Mouse (Mus musculus) heart, embryonic 13.5 days (tissue): ENCODE measurements around the gene Mbl2. TPM values are rescaled to one million over a fixed set of nuclear protein-coding genes. Genes with fewer than 3 reads are reported as not detected.
"Not testable (repeated sequence)": the region's sequence is repeated elsewhere in the genome, so short reads cannot be mapped to it uniquely, and the experiment has no call there.

Experiments
- ATAC-seq: fragments of 200-750 bp; cut with Nextera tagmentation; 2 replicates; pipeline ENCODE4 v1.8.0; 2017; ENCODE audit warnings: moderate TSS enrichment; ENCODE audit not compliant: insufficient number of reproducible peaks, low FRiP score, low TSS enrichment; ENCODE audit errors: extremely low read depth
- H3K27ac ChIP-seq: fragments of 300-500 bp; sonication (generic); replicated peaks from 2 replicates; pipeline ENCODE4 v1.5.1; 2015; ENCODE audit warnings: moderate library complexity, mild to moderate bottlenecking, inconsistent platforms
- H3K27me3 ChIP-seq: fragments of 300-500 bp; sonication (generic); replicated peaks from 2 replicates; pipeline ENCODE4 v1.6.1; 2015; ENCODE audit warnings: mild to moderate bottlenecking, inconsistent platforms
- H3K36me3 ChIP-seq: fragments of 300-500 bp; sonication (generic); 2 replicates; pipeline ENCODE4 v1.6.1; 2015; ENCODE audit warnings: mild to moderate bottlenecking, inconsistent platforms
- H3K4me1 ChIP-seq: fragments of 300-500 bp; sonication (generic); 2 replicates; pipeline ENCODE4 v1.6.1; 2015; ENCODE audit warnings: inconsistent platforms
- H3K4me2 ChIP-seq: fragments of 300-500 bp; sonication (generic); 2 replicates; pipeline ENCODE4 v1.6.1; 2015; ENCODE audit warnings: inconsistent platforms, mild to moderate bottlenecking, moderate library complexity
- H3K4me3 ChIP-seq: fragments of 300-500 bp; sonication (generic); 2 replicates; pipeline ENCODE4 v1.5.1; 2015; ENCODE audit warnings: moderate library complexity, mild to moderate bottlenecking, inconsistent platforms
- H3K9ac ChIP-seq: fragments of 300-500 bp; sonication (generic); 2 replicates; pipeline ENCODE4 v1.6.1; 2015; ENCODE audit warnings: inconsistent platforms, mild to moderate bottlenecking, moderate library complexity
- H3K9me3 ChIP-seq: fragments of 300-500 bp; sonication (generic); 2 replicates; pipeline ENCODE4 v1.6.1; 2016; ENCODE audit warnings: inconsistent platforms
- WGBS: fragments of 180-500 bp; shearing (Covaris S2); methylation state at CpG from one replicate; pipeline ENCODE4 v1.1.7; 2015; ENCODE audit warnings: mixed read lengths; 5-methylcytosine and 5-hydroxymethylcytosine counted together
- polyA plus RNA-seq: library from polyadenylated mRNA; unstranded; fragments of >200 nt; fragmentation: Nextera tagmentation; extraction: Ambion mirVana; gene quantifications from 2 replicates; pipeline ENCODE4 v1.2.1, GENCODE M21; 2015

Mbl2 gene
- not detected in 2 replicates for polyA plus RNA-seq

DNA sequence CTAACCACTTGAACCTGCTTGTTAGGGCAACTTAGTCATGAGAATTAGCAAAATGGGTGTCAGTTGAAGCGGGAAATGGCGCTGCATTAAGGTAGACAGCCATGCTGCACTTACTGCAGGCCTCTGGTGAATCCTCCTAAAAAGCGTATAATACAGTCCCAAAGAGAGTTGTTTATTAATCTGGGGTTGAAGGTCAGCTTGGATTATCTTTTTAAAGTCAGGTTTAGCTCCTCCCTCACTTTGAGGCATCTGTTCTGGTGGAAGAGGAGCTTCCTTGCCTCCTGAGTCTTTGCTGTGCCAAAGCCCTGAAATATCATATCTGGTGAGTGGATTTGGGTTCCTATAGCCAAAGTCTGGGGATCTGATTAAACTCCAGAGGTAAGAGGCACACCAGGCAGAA is at the start of gene Mbl2:
Mbl2 (plus strand) TSS at position 252 of the 400 bp plus-strand sequence.
- H3K4me1 ChIP-seq = no peaks in the 10 kb centered on the region
- no peak within 1 kb of the TSS for H3K4me3 ChIP-seq
- no peaks in the 10 kb centered on the region for H3K27me3 ChIP-seq
- ATAC-seq = no peak
- no peak within 1 kb of the TSS for H3K27ac ChIP-seq
- no peaks in the 10 kb centered on the region for H3K36me3 ChIP-seq
- H3K9ac ChIP-seq = no peak within 1 kb of the TSS
- no peaks in the 10 kb centered on the region for H3K9me3 ChIP-seq
- 83% methylated on average over 3 of the region's 3 CpGs for WGBS
- H3K4me2 ChIP-seq = no peak within 1 kb of the TSS

DNA sequence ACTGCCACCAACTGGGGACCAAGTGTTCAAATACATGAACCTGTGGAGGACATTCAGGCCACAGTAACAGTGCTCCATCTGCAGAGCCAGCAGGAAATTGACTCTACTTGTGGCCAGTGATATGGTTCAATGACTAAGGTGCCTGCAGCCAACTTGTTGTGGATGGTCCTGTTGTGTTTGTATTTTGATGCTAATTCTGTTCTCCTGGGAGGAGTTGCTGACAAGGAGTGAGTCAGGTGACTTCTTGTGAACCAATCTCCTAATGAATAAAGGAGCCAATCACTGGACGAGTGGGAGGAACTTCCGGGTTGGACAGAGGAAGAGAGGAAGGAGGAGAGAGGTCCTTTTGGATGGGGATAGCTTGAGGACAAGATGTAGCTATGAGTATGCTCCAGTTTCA is 47.2 kb upstream of the Mbl2 start:
- H3K9me3 ChIP-seq = peaks cover 18% of the 10 kb centered on the region
- no peaks in the 10 kb centered on the region for H3K4me1 ChIP-seq
- no peak overlapping the region for H3K4me2 ChIP-seq
- 63% methylated on average over 2 of the region's 2 CpGs for WGBS
- no peak overlapping the region for H3K27ac ChIP-seq
- no peak for ATAC-seq
- H3K9ac ChIP-seq = no peak overlapping the region
- H3K36me3 ChIP-seq = no peaks in the 10 kb centered on the region
- no peak overlapping the region for H3K4me3 ChIP-seq
- no peaks in the 10 kb centered on the region for H3K27me3 ChIP-seq

DNA sequence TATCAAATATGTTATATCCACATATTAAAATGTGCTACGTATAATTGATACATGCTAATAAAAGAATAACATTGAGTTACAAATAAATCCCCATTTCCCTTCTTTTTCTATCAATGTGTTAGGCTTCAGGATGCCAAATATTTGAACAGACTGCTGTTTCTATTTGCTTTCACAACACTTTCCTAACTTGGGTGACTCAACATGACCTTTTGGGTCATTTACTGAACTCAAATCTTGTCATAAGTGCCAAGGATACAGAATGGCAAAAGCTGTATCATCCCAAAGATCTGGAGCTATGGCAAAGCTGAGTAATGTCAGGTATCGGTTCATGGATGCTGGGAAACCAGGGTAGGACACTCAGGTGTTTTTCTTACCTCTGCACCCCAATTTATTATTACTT is 45.5 kb upstream of the Mbl2 start:
- 81% methylated on average over 2 of the region's 2 CpGs for WGBS
- no peak overlapping the region for H3K9ac ChIP-seq

DNA sequence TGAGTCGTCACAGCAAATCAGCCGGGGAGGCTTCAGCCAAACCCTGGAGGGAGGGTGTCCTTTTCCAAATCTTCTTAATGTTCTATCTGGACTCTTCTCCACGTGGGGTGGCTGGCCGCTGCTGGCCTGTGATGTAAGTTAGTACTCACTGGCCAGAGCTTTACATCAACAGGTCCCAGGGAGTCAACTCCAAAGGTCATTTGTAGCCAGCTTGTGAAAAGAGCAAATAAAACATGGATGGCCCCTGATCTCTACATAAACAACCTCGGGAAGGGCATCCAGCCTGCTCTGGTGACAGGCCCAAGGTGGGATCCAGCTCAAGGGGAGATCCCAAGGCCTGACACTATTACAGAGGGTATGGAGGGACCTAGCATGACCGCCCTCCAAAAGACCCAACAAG is 37.7 kb upstream of the Mbl2 start:
- 78% methylated on average over 6 of the region's 6 CpGs for WGBS
- H3K4me2 ChIP-seq = no peak overlapping the region
- peaks cover 3% of the 10 kb centered on the region; the same call in 1 of the 2 replicates for H3K9me3 ChIP-seq
- H3K27me3 ChIP-seq = no peaks in the 10 kb centered on the region
- H3K36me3 ChIP-seq = no peaks in the 10 kb centered on the region
- no peaks in the 10 kb centered on the region for H3K4me1 ChIP-seq
- H3K27ac ChIP-seq = no peak overlapping the region
- no peak overlapping the region for H3K9ac ChIP-seq
- ATAC-seq = no peak
- no peak overlapping the region for H3K4me3 ChIP-seq

More for the DNA sequence above, 45.5 kb upstream of the Mbl2 start:
- H3K4me2 ChIP-seq = no peak overlapping the region
- no peak overlapping the region for H3K27ac ChIP-seq
- no peaks in the 10 kb centered on the region for H3K27me3 ChIP-seq
- H3K36me3 ChIP-seq = no peaks in the 10 kb centered on the region
- no peak for ATAC-seq
- peaks cover 18% of the 10 kb centered on the region for H3K9me3 ChIP-seq
- no peak overlapping the region for H3K4me3 ChIP-seq
- no peaks in the 10 kb centered on the region for H3K4me1 ChIP-seq

- H3K27ac ChIP-seq = no peak overlapping the region
- ATAC-seq = no peak
- 0 out of 2 replicates have a peak overlapping the region, but pooled peaks have one; percentile 14 for H3K9ac ChIP-seq
- no peaks in the 10 kb centered on the region for H3K36me3 ChIP-seq
- peak overlapping the region; percentile 20; the same call in 1 of the 2 replicates for H3K4me2 ChIP-seq
- no peaks in the 10 kb centered on the region for H3K27me3 ChIP-seq
- H3K9me3 ChIP-seq = no peaks in the 10 kb centered on the region
- peaks cover 16% of the 10 kb centered on the region for H3K4me1 ChIP-seq
- no peak overlapping the region for H3K4me3 ChIP-seq
- WGBS = 33% methylated on average over 7 of the region's 7 CpGs
Observed at GRCm38 (mm10) chr19:30202177-30202576, 30.6 kb upstream of the Mbl2 start.

GRCm38 (mm10) chr19:30205159-30205816 is 27.5 kb upstream of the Mbl2 start:
- WGBS = 19% methylated on average over 12 of the region's 12 CpGs
- ATAC-seq = no peak
- Histone ChIP-seq H3K4me2 (no peak overlapping the region), H3K27ac (no peak overlapping the region), H3K4me1 (peaks cover 15% of the 10 kb centered on the region), H3K9ac (0 out of 2 replicates have a peak overlapping the region, but pooled peaks have one; percentile 10), H3K9me3 (no peaks in the 10 kb centered on the region), H3K27me3 (no peaks in the 10 kb centered on the region), H3K36me3 (no peaks in the 10 kb centered on the region), H3K4me3 (no peak overlapping the region)

DNA sequence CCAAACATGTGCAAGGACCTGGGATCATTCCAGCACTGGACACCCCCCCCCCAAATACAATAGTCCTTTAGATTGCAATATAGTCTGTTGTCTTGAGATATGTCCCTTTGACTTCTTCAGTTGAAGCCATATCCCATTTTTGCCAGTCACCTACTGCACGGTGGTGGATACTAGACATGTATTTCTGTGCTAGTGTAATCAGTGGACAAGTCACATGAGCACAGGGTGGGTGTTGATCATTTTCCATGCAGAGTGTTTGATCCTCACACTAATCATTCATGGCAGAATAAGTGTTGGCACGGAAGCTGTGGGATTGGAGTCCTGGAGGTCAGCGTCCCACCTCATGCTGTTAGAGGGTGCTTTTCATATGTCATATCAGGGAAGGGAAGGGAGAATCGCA is 26.9 kb upstream of the Mbl2 start:
- Histone ChIP-seq H3K9me3 (no peaks in the 10 kb centered on the region), H3K4me3 (no peak overlapping the region), H3K27ac (no peak overlapping the region), H3K27me3 (no peaks in the 10 kb centered on the region), H3K36me3 (no peaks in the 10 kb centered on the region), H3K9ac (0 out of 2 replicates have a peak overlapping the region, but pooled peaks have one; percentile 10), H3K4me1 (peaks cover 10% of the 10 kb centered on the region), H3K4me2 (no peak overlapping the region)
- no peak for ATAC-seq
- 74% methylated on average over 4 of the region's 4 CpGs for WGBS

DNA sequence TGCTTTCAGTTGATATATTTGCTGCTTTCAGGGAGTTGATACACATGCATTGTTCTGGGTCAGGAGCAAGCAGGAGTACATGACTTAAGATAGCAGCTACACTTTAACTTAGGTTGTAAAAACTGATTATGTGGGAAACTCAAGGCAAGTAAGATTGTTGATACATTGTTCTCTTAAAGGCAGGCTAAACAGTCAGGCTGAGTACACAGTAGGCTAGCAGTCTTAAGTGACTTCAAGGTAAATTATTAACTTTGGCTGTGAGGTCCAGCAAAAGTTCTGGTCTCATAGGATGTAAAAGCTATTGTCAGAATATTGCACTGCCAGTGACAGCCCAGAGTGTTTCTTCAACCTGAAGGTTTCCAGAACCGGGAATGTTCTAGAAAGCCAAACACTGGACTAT is 25.8 kb upstream of the Mbl2 start:
- no peaks in the 10 kb centered on the region for H3K36me3 ChIP-seq
- 73% methylated on average over 1 of the region's 1 CpGs for WGBS

GRCm38 (mm10) chr19:30209006-30209405 is 23.7 kb upstream of the Mbl2 start:
- not testable (repeated sequence) for H3K4me3 ChIP-seq, H3K9me3 ChIP-seq, H3K27me3 ChIP-seq, ATAC-seq, H3K4me2 ChIP-seq, H3K27ac ChIP-seq, H3K4me1 ChIP-seq, H3K9ac ChIP-seq, H3K36me3 ChIP-seq
- WGBS = 75% methylated on average over 8 of the region's 8 CpGs

More for the DNA sequence above, 25.8 kb upstream of the Mbl2 start:
- Histone ChIP-seq H3K4me2 (no peak overlapping the region), H3K4me3 (no peak overlapping the region), H3K9ac (no peak overlapping the region), H3K27ac (no peak overlapping the region), H3K9me3 (no peaks in the 10 kb centered on the region), H3K4me1 (peaks cover 6% of the 10 kb centered on the region; the same call in 1 of the 2 replicates), H3K27me3 (no peaks in the 10 kb centered on the region)
- no peak for ATAC-seq

DNA sequence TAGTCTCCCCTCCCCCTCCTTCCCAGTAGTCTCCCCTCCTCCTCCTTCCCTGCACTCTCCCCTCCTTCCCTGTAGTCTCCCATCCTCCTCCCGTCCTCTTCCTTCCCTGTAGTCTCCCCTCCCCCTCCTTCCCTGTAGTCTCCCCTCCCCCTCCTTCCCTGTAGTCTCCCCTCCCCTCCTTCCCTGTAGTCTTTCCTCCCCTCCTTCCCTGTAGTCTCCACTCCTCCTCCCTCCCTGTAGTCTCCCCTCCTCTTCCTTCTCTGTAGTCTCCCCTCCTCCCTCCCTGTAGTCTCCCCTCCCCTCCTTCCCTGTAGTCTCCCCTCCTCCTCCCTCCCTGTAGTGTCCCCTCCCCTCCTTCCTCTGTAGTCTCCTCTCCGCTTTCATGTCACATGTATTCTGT is 18.7 kb upstream of the Mbl2 start:
- no peak overlapping the region for H3K9ac ChIP-seq
- no peak overlapping the region for H3K4me2 ChIP-seq
- ATAC-seq = no peak
- no peaks in the 10 kb centered on the region for H3K9me3 ChIP-seq
- H3K4me1 ChIP-seq = no peaks in the 10 kb centered on the region
- no peak overlapping the region for H3K27ac ChIP-seq
- 28% methylated on average over 2 of the region's 2 CpGs for WGBS
- H3K4me3 ChIP-seq = no peak overlapping the region
- H3K36me3 ChIP-seq = no peaks in the 10 kb centered on the region
- 0 out of 2 replicates have a peak, but pooled peaks cover 5% of the 10 kb centered on the region for H3K27me3 ChIP-seq

- not testable (repeated sequence) for H3K4me3 ChIP-seq, H3K9me3 ChIP-seq, H3K9ac ChIP-seq, H3K4me1 ChIP-seq, H3K27me3 ChIP-seq, H3K27ac ChIP-seq, ATAC-seq, H3K4me2 ChIP-seq, H3K36me3 ChIP-seq
- WGBS = 66% methylated on average over 2 of the region's 2 CpGs
Observed at GRCm38 (mm10) chr19:30215736-30216135, 17.0 kb upstream of the Mbl2 start.

- Histone ChIP-seq H3K9ac (no peak overlapping the region), H3K4me3 (no peak overlapping the region), H3K27me3 (0 out of 2 replicates have a peak, but pooled peaks cover 5% of the 10 kb centered on the region), H3K36me3 (no peaks in the 10 kb centered on the region), H3K4me1 (no peaks in the 10 kb centered on the region), H3K9me3 (no peaks in the 10 kb centered on the region), H3K27ac (no peak overlapping the region), H3K4me2 (no peak overlapping the region)
- ATAC-seq = no peak
- 64% methylated on average over 4 of the region's 4 CpGs for WGBS
Observed at GRCm38 (mm10) chr19:30216186-30216585, 16.6 kb upstream of the Mbl2 start.
